Mouse (Mus musculus) ES-E14 (cell line): ENCODE measurements around the gene Marcksl1.

Experiments used
- CHD2 ChIP-seq: IDR thresholded peaks from 2 replicates; pipeline ENCODE4 v1.6.1; 2014; ENCODE audit warnings: mild to moderate bottlenecking, low read depth, low read length, inconsistent platforms
- HCFC1 ChIP-seq: IDR thresholded peaks from 2 replicates; pipeline ENCODE4 v1.6.1; 2012; ENCODE audit warnings: low read length, inconsistent platforms, borderline replicate concordance; ENCODE audit not compliant: insufficient read depth
- ZC3H11A ChIP-seq: IDR thresholded peaks from 2 replicates; pipeline ENCODE4 v1.6.1; 2012; ENCODE audit warnings: low read depth, mild to moderate bottlenecking, inconsistent platforms, low read length, borderline replicate concordance
- ZNF384 ChIP-seq: IDR thresholded peaks from 2 replicates; pipeline ENCODE4 v1.6.1; 2012; ENCODE audit warnings: low read depth, low read length, inconsistent platforms

DNA sequence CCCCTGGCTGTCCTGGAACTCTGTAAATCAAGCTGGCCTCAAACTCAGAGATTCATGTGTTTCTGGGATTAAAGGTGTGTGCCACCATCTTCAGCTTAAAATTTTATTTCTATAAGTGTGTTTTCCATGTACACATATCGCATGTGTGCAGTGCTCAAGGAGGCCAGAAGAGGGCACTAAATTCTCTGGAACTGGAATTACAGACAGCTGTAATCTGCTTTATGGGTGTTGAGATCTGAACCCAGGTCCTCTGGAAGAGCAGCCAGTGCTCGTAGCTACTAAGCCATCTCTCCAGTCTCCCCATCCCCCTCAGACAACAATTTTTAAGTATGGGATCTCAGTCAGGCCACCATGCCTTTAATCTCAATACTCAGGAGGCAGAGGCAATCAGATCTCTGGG, 35.9 kb downstream of the Marcksl1 start:
- TF ChIP-seq ZC3H11A (no peak), CHD2 (no peak), HCFC1 (no peak), ZNF384 (no peak)
